Mouse (Mus musculus) lung, embryonic 16.5 days (tissue): ENCODE results near the gene Pomp. TPM values are rescaled to one million over a fixed set of nuclear protein-coding genes. Genes with fewer than 3 reads are reported as not detected.
A peak's percentile ranks its signal among the peaks of the same experiment; 100 is the strongest.

Experiments used
- ATAC-seq: fragments of 200-750 bp; cut with Nextera tagmentation; 2 replicates; pipeline ENCODE4 v1.8.0; 2017; ENCODE audit warnings: low read depth, mild to moderate bottlenecking, moderate library complexity
- H3K27ac ChIP-seq: fragments of 300-500 bp; sonication (generic); 2 replicates; pipeline ENCODE4 v1.5.1; 2014; ENCODE audit warnings: mild to moderate bottlenecking, control low read depth, low read length
- H3K27me3 ChIP-seq: fragments of 300-500 bp; sonication (generic); 2 replicates; pipeline ENCODE4 v1.6.1; 2014; ENCODE audit warnings: low read depth, low read length, mixed read lengths; ENCODE audit not compliant: control insufficient read depth, insufficient read depth
- H3K36me3 ChIP-seq: fragments of 300-500 bp; sonication (generic); 2 replicates; pipeline ENCODE4 v1.6.1; 2014; ENCODE audit warnings: low read length; ENCODE audit not compliant: control insufficient read depth, insufficient read depth
- H3K4me1 ChIP-seq: fragments of 300-500 bp; sonication (generic); replicated peaks from 2 replicates; pipeline ENCODE4 v1.6.1; 2014; ENCODE audit warnings: low read length, mixed read lengths; ENCODE audit not compliant: control insufficient read depth, insufficient read depth
- H3K4me2 ChIP-seq: fragments of 300-500 bp; sonication (generic); 2 replicates; pipeline ENCODE4 v1.6.1; 2014; ENCODE audit warnings: low read depth, low read length, control low read depth
- H3K4me3 ChIP-seq: fragments of 300-500 bp; sonication (generic); 2 replicates; pipeline ENCODE4 v1.5.1; 2014; ENCODE audit warnings: mild to moderate bottlenecking, low read length, control low read depth
- H3K9ac ChIP-seq: fragments of 300-500 bp; sonication (generic); 2 replicates; pipeline ENCODE4 v1.6.1; 2014; ENCODE audit warnings: low read length, control low read depth
- H3K9me3 ChIP-seq: fragments of 300-500 bp; sonication (generic); 2 replicates; pipeline ENCODE4 v1.6.1; 2016; ENCODE audit warnings: low read length; ENCODE audit not compliant: control insufficient read depth
- WGBS: fragments of 180-500 bp; shearing (Covaris S2); extraction: QIAGEN DNeasy Blood & Tissue Kit; methylation state at CpG from one replicate; pipeline ENCODE4 v1.1.7; 2014; 5-methylcytosine and 5-hydroxymethylcytosine counted together
- polyA plus RNA-seq: library from polyadenylated mRNA; unstranded; fragments of >200 nt; fragmentation: Nextera tagmentation; extraction: Ambion mirVana; gene quantifications from 2 replicates; pipeline ENCODE4 v1.2.1, GENCODE M21; 2015

The Pomp gene
- polyA plus RNA-seq, 1 experiment from 2014 or later, result 486 TPM

GRCm38 (mm10) chr5:147874491-147875065 is 14.3 kb downstream of the Pomp start:
- Histone ChIP-seq H3K4me3 (no peak overlapping the region), H3K4me2 (no peak overlapping the region), H3K36me3 (peaks cover 29% of the 10 kb centered on the region), H3K4me1 (peaks cover 5% of the 10 kb centered on the region), H3K27me3 (no peaks in the 10 kb centered on the region), H3K9ac (no peak overlapping the region), H3K27ac (no peak overlapping the region), H3K9me3 (no peaks in the 10 kb centered on the region)
- ATAC-seq, result no peak
- WGBS, result 91% methylated on average over 18 of the region's 18 CpGs

- 93% methylated on average over 8 of the region's 8 CpGs for WGBS
- no peaks in the 10 kb centered on the region for H3K27me3 ChIP-seq
Observed at GRCm38 (mm10) chr5:147875210-147875609, 14.9 kb downstream of the Pomp start.

GRCm38 (mm10) chr5:147877520-147877919 is 17.3 kb downstream of the Pomp start:
- WGBS, result 76% methylated on average over 6 of the region's 6 CpGs
- H3K27ac ChIP-seq, result peak overlapping the region; percentile 31

More at GRCm38 (mm10) chr5:147875210-147875609, 14.9 kb downstream of the Pomp start:
- Histone ChIP-seq H3K4me2 (no peak overlapping the region), H3K4me3 (no peak overlapping the region), H3K9me3 (no peaks in the 10 kb centered on the region), H3K36me3 (peaks cover 29% of the 10 kb centered on the region), H3K4me1 (peaks cover 5% of the 10 kb centered on the region), H3K9ac (no peak overlapping the region), H3K27ac (no peak overlapping the region)
- no peak for ATAC-seq

GRCm38 (mm10) chr5:147879971-147880682 is 19.9 kb downstream of the Pomp start:
- Histone ChIP-seq H3K4me2 (no peak overlapping the region), H3K4me1 (peaks cover 5% of the 10 kb centered on the region), H3K9ac (no peak overlapping the region), H3K27ac (no peak overlapping the region), H3K27me3 (no peaks in the 10 kb centered on the region), H3K9me3 (no peaks in the 10 kb centered on the region), H3K36me3 (peaks cover 28% of the 10 kb centered on the region), H3K4me3 (no peak overlapping the region)
- WGBS, result 68% methylated on average over 17 of the region's 17 CpGs
- ATAC-seq, result no peak

More at GRCm38 (mm10) chr5:147877520-147877919, 17.3 kb downstream of the Pomp start:
- Histone ChIP-seq H3K4me1 (peaks cover 5% of the 10 kb centered on the region), H3K9me3 (no peaks in the 10 kb centered on the region), H3K4me2 (no peak overlapping the region), H3K9ac (no peak overlapping the region), H3K36me3 (peaks cover 29% of the 10 kb centered on the region), H3K27me3 (no peaks in the 10 kb centered on the region), H3K4me3 (no peak overlapping the region)
- ATAC-seq, result no peak

GRCm38 (mm10) chr5:147883581-147883980 is 23.3 kb downstream of the Pomp start:
- Histone ChIP-seq H3K4me3 (no peak overlapping the region), H3K9me3 (0 out of 2 replicates have a peak, but pooled peaks cover 3% of the 10 kb centered on the region), H3K4me1 (no peaks in the 10 kb centered on the region), H3K27ac (no peak overlapping the region), H3K4me2 (no peak overlapping the region), H3K36me3 (peaks cover 4% of the 10 kb centered on the region; the same call in 1 of the 2 replicates), H3K9ac (no peak overlapping the region), H3K27me3 (no peaks in the 10 kb centered on the region)
- no peak for ATAC-seq
- 77% methylated on average over 6 of the region's 6 CpGs for WGBS

GRCm38 (mm10) chr5:147888313-147889297 is 28.3 kb downstream of the Pomp start:
- Histone ChIP-seq H3K27me3 (no peaks in the 10 kb centered on the region), H3K9ac (no peak overlapping the region), H3K4me1 (no peaks in the 10 kb centered on the region; the same call in 1 of the 2 replicates), H3K36me3 (no peaks in the 10 kb centered on the region), H3K4me2 (no peak overlapping the region), H3K4me3 (no peak overlapping the region), H3K27ac (no peak overlapping the region), H3K9me3 (0 out of 2 replicates have a peak, but pooled peaks cover 3% of the 10 kb centered on the region)
- WGBS, result 64% methylated on average over 10 of the region's 12 CpGs
- no peak for ATAC-seq

- Histone ChIP-seq H3K27me3 (no peaks in the 10 kb centered on the region; the same call in 1 of the 2 replicates), H3K4me1 (peaks cover 7% of the 10 kb centered on the region), H3K4me3 (no peak overlapping the region), H3K27ac (no peak overlapping the region), H3K9me3 (no peaks in the 10 kb centered on the region), H3K4me2 (no peak overlapping the region), H3K36me3 (no peaks in the 10 kb centered on the region), H3K9ac (no peak overlapping the region)
- no peak for ATAC-seq
- WGBS, result 37% methylated on average over 6 of the region's 6 CpGs
Observed at GRCm38 (mm10) chr5:147892735-147893134, 32.5 kb downstream of the Pomp start.

GRCm38 (mm10) chr5:147893143-147893542 is 32.9 kb downstream of the Pomp start:
- ATAC-seq, result no peak
- no peak overlapping the region for H3K4me2 ChIP-seq
- H3K27me3 ChIP-seq, result no peaks in the 10 kb centered on the region; the same call in 1 of the 2 replicates
- H3K4me3 ChIP-seq, result no peak overlapping the region
- H3K9ac ChIP-seq, result no peak overlapping the region
- peaks cover 7% of the 10 kb centered on the region for H3K4me1 ChIP-seq
- 20% methylated on average over 9 of the region's 9 CpGs for WGBS
- no peak overlapping the region for H3K27ac ChIP-seq
- H3K36me3 ChIP-seq, result no peaks in the 10 kb centered on the region
- H3K9me3 ChIP-seq, result no peaks in the 10 kb centered on the region
